Mouse (Mus musculus) heart, embryonic 11.5 days (tissue): ENCODE measurements around the gene Qsox1. TPM values are rescaled to one million over a fixed set of nuclear protein-coding genes. Genes with fewer than 3 reads are reported as not detected.
A peak's percentile ranks its signal among the peaks of the same experiment; 100 is the strongest.

Experiments used
- ATAC-seq: fragments of 200-750 bp; cut with Nextera tagmentation; replicated peaks from 2 replicates; pipeline ENCODE4 v1.8.0; 2017; ENCODE audit warnings: moderate library complexity; ENCODE audit not compliant: insufficient number of reproducible peaks, low FRiP score, low TSS enrichment
- H3K27ac ChIP-seq: fragments of 300-500 bp; sonication (generic); 2 replicates; pipeline ENCODE4 v1.5.1; 2014; ENCODE audit warnings: mild to moderate bottlenecking, low read depth, low read length
- H3K27me3 ChIP-seq: fragments of 300-500 bp; sonication (generic); 2 replicates; pipeline ENCODE4 v1.6.1; 2014; ENCODE audit warnings: mild to moderate bottlenecking, low read length, mixed read lengths; ENCODE audit not compliant: control insufficient read depth, insufficient read depth
- H3K36me3 ChIP-seq: fragments of 300-500 bp; sonication (generic); 2 replicates; pipeline ENCODE4 v1.6.1; 2014; ENCODE audit warnings: mild to moderate bottlenecking, low read length, moderate library complexity, mixed read lengths; ENCODE audit not compliant: control insufficient read depth, insufficient read depth
- H3K4me1 ChIP-seq: fragments of 300-500 bp; sonication (generic); 2 replicates; pipeline ENCODE4 v1.6.1; 2014; ENCODE audit warnings: low read length; ENCODE audit not compliant: control insufficient read depth, insufficient read depth
- H3K4me2 ChIP-seq: fragments of 300-500 bp; sonication (generic); 2 replicates; pipeline ENCODE4 v1.6.1; 2014; ENCODE audit warnings: mild to moderate bottlenecking, moderate library complexity
- H3K4me3 ChIP-seq: fragments of 300-500 bp; sonication (generic); 2 replicates; pipeline ENCODE4 v1.5.1; 2014; ENCODE audit warnings: low read depth, low read length
- H3K9ac ChIP-seq: fragments of 300-500 bp; sonication (generic); 2 replicates; pipeline ENCODE4 v1.6.1; 2014; ENCODE audit warnings: mild to moderate bottlenecking, low read depth, low read length, moderate library complexity
- H3K9me3 ChIP-seq: fragments of 300-500 bp; sonication (generic); replicated peaks from 2 replicates; pipeline ENCODE4 v1.6.1; 2016; ENCODE audit warnings: low read length; ENCODE audit not compliant: control insufficient read depth
- WGBS: fragments of 180-500 bp; shearing (Covaris S2); extraction: QIAGEN DNeasy Blood & Tissue Kit; methylation state at CpG from one replicate; pipeline ENCODE4 v1.1.7; 2014; ENCODE audit not compliant: insufficient replicate concordance; 5-methylcytosine and 5-hydroxymethylcytosine counted together
- polyA plus RNA-seq: library from polyadenylated mRNA; unstranded; fragments of >200 nt; fragmentation: Nextera tagmentation; extraction: Ambion mirVana; gene quantifications from 2 replicates; pipeline ENCODE4 v1.2.1, GENCODE M21; 2014

The Qsox1 gene
- polyA plus RNA-seq = 10.7 and 12.1 TPM in 2 replicates

GRCm38 (mm10) chr1:155812581-155813499 is at the start of gene Qsox1:
Gene Qsox1 (minus strand): TSS chr1:155812889.
- peak within 1 kb of the TSS; percentile 47 for H3K27ac ChIP-seq
- peak within 1 kb of the TSS; percentile 82 for H3K4me2 ChIP-seq
- under 1% methylated on average over 53 of the region's 67 CpGs for WGBS
- no peaks in the 10 kb centered on the region for H3K36me3 ChIP-seq
- peak; percentile 91 for ATAC-seq
- H3K9me3 ChIP-seq = no peaks in the 10 kb centered on the region
- H3K4me3 ChIP-seq = peak within 1 kb of the TSS; percentile 67
- H3K27me3 ChIP-seq = no peaks in the 10 kb centered on the region
- peak within 1 kb of the TSS; percentile 73 for H3K9ac ChIP-seq
- H3K4me1 ChIP-seq = peaks cover 19% of the 10 kb centered on the region; the same call in 1 of the 2 replicates

- peaks cover 22% of the 10 kb centered on the region for H3K36me3 ChIP-seq
Observed at GRCm38 (mm10) chr1:155854926-155855702, 42.4 kb upstream of the Qsox1 start.

GRCm38 (mm10) chr1:155853009-155853408 is 40.3 kb upstream of the Qsox1 start:
- 83% methylated on average over 5 of the region's 5 CpGs for WGBS
- Histone ChIP-seq H3K4me3 (no peak overlapping the region), H3K36me3 (peaks cover 13% of the 10 kb centered on the region; the same call in 1 of the 2 replicates), H3K9me3 (no peaks in the 10 kb centered on the region), H3K4me1 (no peaks in the 10 kb centered on the region), H3K9ac (no peak overlapping the region), H3K27ac (no peak overlapping the region), H3K4me2 (no peak overlapping the region), H3K27me3 (no peaks in the 10 kb centered on the region)
- no peak for ATAC-seq

More at GRCm38 (mm10) chr1:155854926-155855702, 42.4 kb upstream of the Qsox1 start:
- no peaks in the 10 kb centered on the region for H3K9me3 ChIP-seq
- no peak overlapping the region for H3K4me3 ChIP-seq
- no peaks in the 10 kb centered on the region for H3K4me1 ChIP-seq
- no peak for ATAC-seq
- no peaks in the 10 kb centered on the region for H3K27me3 ChIP-seq
- WGBS = 76% methylated on average over 7 of the region's 7 CpGs
- no peak overlapping the region for H3K27ac ChIP-seq
- no peak overlapping the region for H3K9ac ChIP-seq
- no peak overlapping the region for H3K4me2 ChIP-seq

- Histone ChIP-seq H3K36me3 (0 out of 2 replicates have a peak, but pooled peaks cover 6% of the 10 kb centered on the region), H3K4me1 (peaks cover 9% of the 10 kb centered on the region), H3K4me3 (no peak overlapping the region), H3K9ac (no peak overlapping the region), H3K9me3 (no peaks in the 10 kb centered on the region), H3K27me3 (no peaks in the 10 kb centered on the region), H3K27ac (no peak overlapping the region), H3K4me2 (no peak overlapping the region)
- WGBS = 69% methylated on average over 5 of the region's 5 CpGs
- ATAC-seq = no peak
Observed at GRCm38 (mm10) chr1:155844235-155844634, 31.5 kb upstream of the Qsox1 start.

GRCm38 (mm10) chr1:155843538-155843937 is 30.8 kb upstream of the Qsox1 start:
- Histone ChIP-seq H3K9me3 (no peaks in the 10 kb centered on the region), H3K4me2 (no peak overlapping the region), H3K9ac (no peak overlapping the region), H3K27ac (no peak overlapping the region), H3K27me3 (no peaks in the 10 kb centered on the region), H3K36me3 (0 out of 2 replicates have a peak, but pooled peaks cover 6% of the 10 kb centered on the region), H3K4me1 (peaks cover 9% of the 10 kb centered on the region), H3K4me3 (no peak overlapping the region)
- ATAC-seq = no peak
- WGBS = 76% methylated on average over 4 of the region's 4 CpGs

- Histone ChIP-seq H3K36me3 (no peaks in the 10 kb centered on the region), H3K4me1 (no peaks in the 10 kb centered on the region), H3K27ac (no peak overlapping the region), H3K27me3 (no peaks in the 10 kb centered on the region), H3K9me3 (no peaks in the 10 kb centered on the region), H3K4me2 (no peak overlapping the region), H3K9ac (no peak overlapping the region), H3K4me3 (no peak overlapping the region)
- WGBS = 45% methylated on average over 2 of the region's 2 CpGs
- no peak for ATAC-seq
Observed at GRCm38 (mm10) chr1:155835667-155836066, 23.0 kb upstream of the Qsox1 start.

GRCm38 (mm10) chr1:155833610-155834009 is 20.9 kb upstream of the Qsox1 start:
- Histone ChIP-seq H3K9me3 (no peaks in the 10 kb centered on the region), H3K4me2 (no peak overlapping the region), H3K27ac (no peak overlapping the region), H3K27me3 (no peaks in the 10 kb centered on the region), H3K36me3 (no peaks in the 10 kb centered on the region), H3K4me3 (no peak overlapping the region), H3K9ac (no peak overlapping the region), H3K4me1 (no peaks in the 10 kb centered on the region)
- 88% methylated on average over 9 of the region's 9 CpGs for WGBS
- no peak for ATAC-seq

GRCm38 (mm10) chr1:155831958-155832357 is 19.3 kb upstream of the Qsox1 start:
- ATAC-seq = no peak
- Histone ChIP-seq H3K4me3 (no peak overlapping the region), H3K4me1 (0 out of 2 replicates have a peak, but pooled peaks cover 3% of the 10 kb centered on the region), H3K36me3 (no peaks in the 10 kb centered on the region), H3K27ac (no peak overlapping the region), H3K27me3 (no peaks in the 10 kb centered on the region), H3K9me3 (no peaks in the 10 kb centered on the region), H3K4me2 (no peak overlapping the region), H3K9ac (no peak overlapping the region)
- WGBS = 87% methylated on average over 3 of the region's 3 CpGs
